Mouse (Mus musculus) midbrain, postnatal 0 days (tissue): Measurements from ENCODE around the gene Shld2. TPM values are rescaled to one million over a fixed set of nuclear protein-coding genes. Genes with fewer than 3 reads are reported as not detected.

Experiments used
- ATAC-seq: fragments of 200-750 bp; cut with Nextera tagmentation; 2 replicates; pipeline ENCODE4 v1.8.0; 2017; ENCODE audit warnings: moderate number of reproducible peaks, mild to moderate bottlenecking, moderate TSS enrichment, moderate library complexity; ENCODE audit not compliant: low FRiP score
- DNase-seq: peaks from one replicate; pipeline ENCODE4 v3.0.0-alpha.2; 2015; ENCODE audit warnings: low spot score
- H3K27ac ChIP-seq: fragments of 300-500 bp; sonication (generic); 2 replicates; pipeline ENCODE4 v1.5.1; 2014; ENCODE audit warnings: low read depth, mild to moderate bottlenecking, low read length, mixed read lengths
- H3K27me3 ChIP-seq: fragments of 300-500 bp; sonication (generic); 2 replicates; pipeline ENCODE4 v1.6.1; 2014; ENCODE audit warnings: low read length, control low read depth, mixed read lengths; ENCODE audit not compliant: insufficient read depth
- H3K36me3 ChIP-seq: fragments of 300-500 bp; sonication (generic); 2 replicates; pipeline ENCODE4 v1.6.1; 2014; ENCODE audit warnings: low read length, control low read depth, mixed read lengths; ENCODE audit not compliant: insufficient read depth
- H3K4me1 ChIP-seq: fragments of 300-500 bp; sonication (generic); 2 replicates; pipeline ENCODE4 v1.6.1; 2014; ENCODE audit warnings: mild to moderate bottlenecking, control low read depth, antibody characterized with exemption, low read length, mixed read lengths; ENCODE audit not compliant: insufficient read depth
- H3K4me2 ChIP-seq: fragments of 300-500 bp; sonication (generic); 2 replicates; pipeline ENCODE4 v1.6.1; 2014; ENCODE audit warnings: low read depth, mild to moderate bottlenecking, low read length, mixed read lengths; ENCODE audit not compliant: poor library complexity, severe bottlenecking
- H3K4me3 ChIP-seq: fragments of 300-500 bp; sonication (generic); 2 replicates; pipeline ENCODE4 v1.5.1; 2014; ENCODE audit warnings: low read depth, mild to moderate bottlenecking, low read length, moderate library complexity
- H3K9ac ChIP-seq: fragments of 300-500 bp; sonication (generic); replicated peaks from 2 replicates; pipeline ENCODE4 v1.6.1; 2014; ENCODE audit warnings: mild to moderate bottlenecking, low read length, moderate library complexity, mixed read lengths; ENCODE audit not compliant: poor library complexity, severe bottlenecking
- H3K9me3 ChIP-seq: fragments of 300-500 bp; sonication (generic); 2 replicates; pipeline ENCODE4 v1.6.1; 2016; ENCODE audit warnings: low read length, control low read depth
- CTCF ChIP-seq: IDR thresholded peaks from 2 replicates; pipeline ENCODE4 v1.5.1; 2016; ENCODE audit warnings: antibody characterized with exemption, mild to moderate bottlenecking
- WGBS: fragments of 180-500 bp; shearing (Covaris S2); extraction: QIAGEN DNeasy Blood & Tissue Kit; methylation state at CpG from one replicate; pipeline ENCODE4 v1.1.7; 2014; 5-methylcytosine and 5-hydroxymethylcytosine counted together
- polyA plus RNA-seq: library from polyadenylated mRNA; unstranded; fragments of >200 nt; fragmentation: Nextera tagmentation; extraction: Ambion mirVana; gene quantifications from 2 replicates; pipeline ENCODE4 v1.2.1, GENCODE M21; 2015
- total RNA-seq: library from RNA; depleted of rRNA; stranded (reverse); fragments of >200 nt; gene quantifications from 2 replicates; pipeline ENCODE4 v1.2.3, GENCODE M21; 2014

Gene Shld2
- total and polyA plus RNA-seq, 2 experiments from 2014 or later, result 6.4 to 8.5 TPM

DNA sequence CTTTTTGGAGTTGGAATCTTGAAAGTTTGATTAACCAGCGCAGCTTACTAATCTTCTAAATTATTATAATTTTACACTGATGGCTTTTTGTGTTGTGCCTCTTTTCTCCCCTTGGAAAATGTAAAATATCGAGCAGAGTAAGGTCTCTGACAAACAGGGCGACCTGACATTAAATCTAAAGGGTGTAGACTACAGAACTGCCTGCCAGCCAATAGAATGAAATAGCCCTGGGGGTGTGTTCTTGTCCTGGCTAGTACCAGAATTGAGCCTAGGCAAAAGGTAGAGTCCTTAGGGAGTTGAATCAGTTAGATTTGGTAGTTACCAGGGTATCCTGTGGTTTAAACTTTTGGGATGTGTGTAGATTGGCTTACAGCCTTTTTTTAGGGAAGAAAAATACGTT, 1.4 kb upstream of the Shld2 start:
- peaks cover 12% of the 10 kb centered on the region; the same call in 1 of the 2 replicates for H3K4me1 ChIP-seq

DNA sequence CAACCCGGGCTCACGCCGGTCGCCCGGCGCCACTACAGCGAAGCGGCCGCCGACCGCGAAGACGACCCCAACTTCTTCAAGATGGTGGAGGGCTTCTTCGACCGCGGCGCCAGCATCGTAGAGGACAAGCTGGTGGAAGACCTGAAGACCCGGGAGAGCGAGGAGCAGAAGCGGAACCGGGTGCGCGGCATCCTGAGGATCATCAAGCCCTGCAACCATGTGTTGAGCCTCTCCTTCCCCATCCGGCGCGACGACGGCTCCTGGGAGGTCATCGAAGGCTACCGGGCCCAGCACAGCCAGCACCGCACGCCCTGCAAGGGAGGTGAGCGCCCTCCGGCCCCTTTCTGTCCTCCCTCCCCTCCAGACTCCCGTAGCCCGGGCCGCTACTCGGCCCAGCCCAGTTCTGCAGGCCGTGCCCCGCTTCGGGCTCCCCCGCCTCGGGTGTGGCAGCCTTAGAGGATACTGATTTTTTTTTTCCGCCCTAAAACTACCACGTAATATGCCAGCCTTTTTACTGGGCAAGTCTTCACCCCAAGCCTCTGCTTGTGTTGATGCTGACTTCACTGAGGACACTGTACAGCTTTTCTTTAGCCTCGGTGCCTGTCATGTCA, 833 bp upstream of the Shld2 start:
- peak; percentile 45 for ATAC-seq
- Histone ChIP-seq H3K27ac (peak overlapping the region; percentile 96), H3K9ac (peak overlapping the region; percentile 99), H3K4me1 (peaks cover 12% of the 10 kb centered on the region; the same call in 1 of the 2 replicates), H3K36me3 (no peaks in the 10 kb centered on the region), H3K9me3 (no peaks in the 10 kb centered on the region), H3K4me3 (peak overlapping the region; percentile 98), H3K4me2 (peak overlapping the region; percentile 82), H3K27me3 (no peaks in the 10 kb centered on the region)
- peak; percentile 24 for DNase-seq
- no peak for TF ChIP-seq CTCF
- WGBS, result under 1% methylated on average over 41 of the region's 47 CpGs

More for the DNA sequence above, 1.4 kb upstream of the Shld2 start:
- DNase-seq (peak; percentile 65), ATAC-seq (no peak)
- Histone ChIP-seq H3K9ac (peak overlapping the region; percentile 99), H3K27ac (peak overlapping the region; percentile 96; the same call in 1 of the 2 replicates), H3K4me3 (peak overlapping the region; percentile 98), H3K36me3 (no peaks in the 10 kb centered on the region), H3K4me2 (peak overlapping the region; percentile 82), H3K9me3 (no peaks in the 10 kb centered on the region), H3K27me3 (no peaks in the 10 kb centered on the region)
- 2% methylated on average over 4 of the region's 4 CpGs for WGBS
- no peak for TF ChIP-seq CTCF

DNA sequence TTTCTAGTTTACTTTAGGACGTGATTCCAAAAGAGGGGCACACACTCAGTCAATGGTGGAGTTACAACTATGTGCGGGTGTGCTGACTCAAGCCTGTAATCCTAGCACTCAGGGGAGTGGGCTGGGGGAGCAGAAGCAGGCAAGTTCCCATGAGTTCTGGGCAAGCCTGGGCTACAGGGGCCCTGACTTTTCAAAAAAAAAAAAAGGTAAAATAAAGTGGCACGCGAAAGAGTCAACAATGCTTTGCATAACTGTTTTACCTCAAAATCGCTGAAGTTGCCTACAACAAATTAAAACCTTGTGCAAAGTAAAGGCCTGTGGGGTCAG, 423 bp downstream of the Shld2 start:
- Histone ChIP-seq H3K27me3 (no peaks in the 10 kb centered on the region), H3K27ac (peak overlapping the region; percentile 96), H3K4me1 (peaks cover 12% of the 10 kb centered on the region; the same call in 1 of the 2 replicates), H3K36me3 (no peaks in the 10 kb centered on the region), H3K4me3 (peak overlapping the region; percentile 98), H3K4me2 (peak overlapping the region; percentile 82), H3K9ac (peak overlapping the region; percentile 99), H3K9me3 (no peaks in the 10 kb centered on the region)
- WGBS, result 10% methylated on average over 5 of the region's 5 CpGs
- no peak for TF ChIP-seq CTCF
- no peak for ATAC-seq
- DNase-seq, result no peak

DNA sequence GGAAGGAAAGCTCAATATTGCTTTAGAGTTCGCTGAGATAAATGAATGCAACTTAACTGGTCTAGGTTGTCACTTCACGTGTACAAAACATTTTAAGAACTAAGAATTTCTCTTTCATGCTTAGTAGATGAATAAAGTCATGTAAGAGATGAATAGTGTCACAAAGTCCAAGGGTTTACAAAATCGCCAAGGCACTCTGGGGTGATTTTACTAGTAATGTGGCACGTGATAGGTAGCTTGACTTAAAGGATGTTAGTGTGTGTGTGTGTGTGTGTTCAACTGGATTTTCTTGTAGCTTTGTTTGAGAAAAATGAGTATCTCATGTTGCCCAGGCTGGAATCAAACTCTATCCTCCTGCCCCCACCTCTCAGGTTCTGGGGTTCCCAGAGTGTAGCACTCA, 1.0 kb downstream of the Shld2 start:
- H3K27ac ChIP-seq, result no peak overlapping the region
- no peak for DNase-seq

DNA sequence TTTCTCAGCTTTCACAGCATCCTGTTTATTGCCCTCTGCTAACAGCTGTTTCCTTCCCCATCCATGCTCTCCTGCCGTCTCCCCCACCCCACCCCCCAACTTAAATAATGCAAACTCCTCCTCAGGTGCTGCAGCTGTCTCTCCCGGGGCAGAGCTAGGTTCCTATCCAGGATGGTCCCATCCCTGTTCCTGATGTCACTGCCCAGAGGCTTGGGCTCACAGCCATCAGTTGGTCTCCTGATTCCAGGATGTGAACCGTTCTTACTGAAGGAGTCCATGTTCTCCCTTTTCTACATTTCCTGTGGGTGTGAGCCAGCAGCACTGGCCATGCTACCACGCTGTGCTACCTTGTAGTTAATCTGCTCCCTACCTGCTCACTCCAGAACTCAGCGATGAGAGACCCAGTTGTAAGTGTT, 7.0 kb downstream of the Shld2 start:
- Histone ChIP-seq H3K4me3 (no peak overlapping the region), H3K9ac (no peak overlapping the region), H3K4me2 (no peak overlapping the region), H3K27ac (no peak overlapping the region), H3K27me3 (no peaks in the 10 kb centered on the region), H3K36me3 (no peaks in the 10 kb centered on the region), H3K9me3 (no peaks in the 10 kb centered on the region), H3K4me1 (no peaks in the 10 kb centered on the region)
- DNase-seq (no peak), ATAC-seq (no peak)
- WGBS, result 50% methylated on average over 5 of the region's 5 CpGs
- no peak for TF ChIP-seq CTCF

More for the DNA sequence above, 1.0 kb downstream of the Shld2 start:
- Histone ChIP-seq H3K9me3 (no peaks in the 10 kb centered on the region), H3K4me1 (peaks cover 12% of the 10 kb centered on the region; the same call in 1 of the 2 replicates), H3K9ac (no peak overlapping the region), H3K36me3 (no peaks in the 10 kb centered on the region), H3K4me2 (no peak overlapping the region; the same call in 1 of the 2 replicates), H3K27me3 (no peaks in the 10 kb centered on the region), H3K4me3 (no peak overlapping the region)
- no peak for TF ChIP-seq CTCF
- WGBS, result 90% methylated on average over 4 of the region's 4 CpGs
- no peak for ATAC-seq

DNA sequence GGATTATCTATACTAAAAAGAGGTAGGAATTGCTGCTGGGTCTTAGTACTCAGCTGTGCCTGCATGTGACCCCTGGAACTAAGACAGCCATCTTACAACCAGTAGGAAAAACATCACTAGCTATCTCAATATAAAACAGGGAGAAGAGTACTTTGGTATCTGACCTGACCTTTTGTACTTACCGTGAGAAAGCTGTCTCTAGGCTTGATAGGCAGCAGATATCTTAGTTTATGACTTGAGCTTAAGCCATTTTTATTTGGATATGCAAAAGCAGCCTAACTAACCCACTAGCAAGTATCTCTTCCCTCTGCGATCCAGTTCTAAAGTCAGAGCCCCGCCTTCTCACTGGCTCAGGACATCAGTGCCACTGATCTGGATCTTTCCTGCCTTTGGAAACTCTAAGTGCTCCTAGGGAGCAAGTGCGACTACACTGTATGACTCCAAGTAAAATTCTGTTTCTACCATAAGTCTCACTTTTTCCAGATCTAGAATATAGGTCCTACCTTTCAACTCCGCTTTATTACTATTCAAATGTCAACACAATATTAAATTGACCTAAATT, 7.5 kb downstream of the Shld2 start:
- no peak for DNase-seq
- 81% methylated on average over 5 of the region's 5 CpGs for WGBS
- Histone ChIP-seq H3K4me1 (no peaks in the 10 kb centered on the region), H3K4me3 (no peak overlapping the region), H3K9ac (no peak overlapping the region), H3K9me3 (no peaks in the 10 kb centered on the region), H3K27ac (no peak overlapping the region), H3K36me3 (no peaks in the 10 kb centered on the region), H3K27me3 (no peaks in the 10 kb centered on the region), H3K4me2 (no peak overlapping the region)
- ATAC-seq, result no peak
- TF ChIP-seq CTCF, result no peak
